Mouse (Mus musculus) forebrain, postnatal 0 days (tissue): ENCODE data around the gene H2-T23. TPM values are rescaled to one million over a fixed set of nuclear protein-coding genes. Genes with fewer than 3 reads are reported as not detected.
A peak's percentile ranks its signal among the peaks of the same experiment; 100 is the strongest.
"Not testable (repeated sequence)": the region's sequence is repeated elsewhere in the genome, so short reads cannot be mapped to it uniquely, and the experiment has no call there.

Experiments used
- ATAC-seq: fragments of 200-750 bp; cut with Nextera tagmentation; 2 replicates; pipeline ENCODE4 v1.8.0; 2017; ENCODE audit warnings: mild to moderate bottlenecking, moderate library complexity
- DNase-seq: peaks from one replicate; pipeline ENCODE4 v3.0.0-alpha.2; 2015
- H3K27ac ChIP-seq: fragments of 300-500 bp; sonication (generic); 2 replicates; pipeline ENCODE4 v1.5.1; 2014; ENCODE audit warnings: low read depth, mild to moderate bottlenecking, antibody characterized with exemption, low read length, moderate library complexity, mixed read lengths
- H3K27me3 ChIP-seq: fragments of 300-500 bp; sonication (generic); 2 replicates; pipeline ENCODE4 v1.6.1; 2014; ENCODE audit warnings: mild to moderate bottlenecking, low read length, mixed read lengths; ENCODE audit not compliant: insufficient read depth
- H3K36me3 ChIP-seq: fragments of 300-500 bp; sonication (generic); 2 replicates; pipeline ENCODE4 v1.6.1; 2014; ENCODE audit warnings: mild to moderate bottlenecking, moderate library complexity; ENCODE audit not compliant: insufficient read depth
- H3K4me1 ChIP-seq: fragments of 300-500 bp; sonication (generic); 2 replicates; pipeline ENCODE4 v1.6.1; 2014; ENCODE audit warnings: antibody characterized with exemption; ENCODE audit not compliant: insufficient read depth
- H3K4me2 ChIP-seq: fragments of 300-500 bp; sonication (generic); 2 replicates; pipeline ENCODE4 v1.6.1; 2014; ENCODE audit warnings: low read depth, mild to moderate bottlenecking, moderate library complexity
- H3K4me3 ChIP-seq: fragments of 300-500 bp; sonication (generic); 2 replicates; pipeline ENCODE4 v1.5.1; 2014; ENCODE audit warnings: low read depth, low read length, mixed read lengths
- H3K9ac ChIP-seq: fragments of 300-500 bp; sonication (generic); 2 replicates; pipeline ENCODE4 v1.6.1; 2014; ENCODE audit warnings: mild to moderate bottlenecking
- H3K9me3 ChIP-seq: fragments of 300-500 bp; sonication (generic); 2 replicates; pipeline ENCODE4 v1.6.1; 2016; ENCODE audit warnings: low read length
- CTCF ChIP-seq: sonication (generic); IDR thresholded peaks from 2 replicates; pipeline ENCODE4 v1.5.1; 2016; ENCODE audit warnings: antibody characterized with exemption, control low read depth, low read depth
- WGBS: fragments of 180-500 bp; shearing (Covaris S2); extraction: QIAGEN DNeasy Blood & Tissue Kit; methylation state at CpG from one replicate; pipeline ENCODE4 v1.1.7; 2014; 5-methylcytosine and 5-hydroxymethylcytosine counted together
- polyA plus RNA-seq: library from polyadenylated mRNA; unstranded; fragments of >200 nt; fragmentation: Nextera tagmentation; extraction: Ambion mirVana; gene quantifications from 2 replicates; pipeline ENCODE4 v1.2.1, GENCODE M21; 2015
- total RNA-seq: library from RNA; depleted of rRNA; stranded (reverse); fragments of >200 nt; gene quantifications from 2 replicates; pipeline ENCODE4 v1.2.3, GENCODE M21; 2014; rRNA removed

Gene H2-T23
- total RNA-seq (9.0 and 10.2 TPM in 2 replicates), polyA plus RNA-seq (6.4 and 6.9 TPM in 2 replicates)

DNA sequence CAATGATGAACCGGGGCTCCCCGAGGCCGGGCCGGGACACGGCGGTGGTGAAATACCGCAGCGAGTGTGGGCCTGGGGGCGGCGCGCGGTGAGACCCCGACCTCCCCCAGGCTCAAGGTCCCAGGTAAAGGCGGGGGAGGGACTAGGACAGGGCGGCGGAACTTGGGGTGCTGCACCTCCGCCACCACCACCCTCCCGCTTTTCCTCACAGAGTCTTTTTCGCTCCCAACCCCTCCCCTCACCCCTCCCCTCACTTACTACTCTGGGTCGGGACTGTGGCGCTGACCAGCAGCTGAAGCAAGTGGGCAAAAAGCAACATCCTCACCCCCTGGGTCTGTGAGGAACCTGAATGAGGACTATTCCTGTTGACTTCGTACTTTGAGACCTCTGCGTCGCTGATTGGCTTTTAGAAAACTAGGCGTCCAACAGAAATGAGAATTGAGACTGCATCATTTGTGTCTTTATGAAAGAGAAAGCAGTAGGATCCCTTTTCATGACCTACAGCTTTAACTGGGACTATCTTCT is at the start of gene H2-T23:
H2-T23 (minus strand) TSS at position 505 of the 525 bp plus-strand sequence.
- Histone ChIP-seq H3K9ac (peak within 1 kb of the TSS; percentile 44), H3K4me2 (peak within 1 kb of the TSS; percentile 91), H3K4me3 (peak within 1 kb of the TSS; percentile 37)
- H3K27me3 ChIP-seq, H3K4me1 ChIP-seq, H3K9me3 ChIP-seq, H3K27ac ChIP-seq, H3K36me3 ChIP-seq: not testable (repeated sequence)
- 1% methylated on average over 23 of the region's 25 CpGs for WGBS
- DNase-seq (peak; percentile 23), ATAC-seq (peak; percentile 10; the same call in 1 of the 2 replicates)

DNA sequence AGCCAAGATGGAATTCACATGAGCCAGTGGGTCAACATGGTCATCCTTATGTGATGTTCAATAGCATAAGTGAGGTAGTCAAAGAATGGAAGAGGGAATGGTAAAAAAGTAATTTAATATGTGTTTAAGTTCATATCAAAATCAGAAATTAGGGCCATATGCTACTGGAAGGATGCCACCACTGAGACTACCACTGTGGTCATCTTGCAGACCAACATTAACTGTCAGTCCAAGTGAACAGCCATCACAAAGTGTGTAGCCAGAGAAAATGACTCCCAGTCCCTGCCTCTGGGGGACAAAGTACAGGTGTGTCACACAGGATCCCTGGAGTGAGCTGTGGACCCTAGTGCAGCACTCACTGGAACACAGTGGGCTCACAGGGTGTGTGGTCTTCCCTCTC is 49.2 kb upstream of the H2-T23 start:
- not testable (repeated sequence) for H3K27ac ChIP-seq, H3K4me3 ChIP-seq, H3K4me2 ChIP-seq, H3K9ac ChIP-seq, H3K36me3 ChIP-seq, H3K27me3 ChIP-seq, H3K9me3 ChIP-seq, DNase-seq, H3K4me1 ChIP-seq, ATAC-seq

- TF ChIP-seq CTCF, result peak; percentile 74
- ATAC-seq (peak; percentile 69), DNase-seq (peak; percentile 78)
- no peak overlapping the region for H3K27ac ChIP-seq
- WGBS, result 28% methylated on average over 2 of the region's 2 CpGs
- no peaks in the 10 kb centered on the region for H3K4me1 ChIP-seq
- H3K27me3 ChIP-seq, result no peaks in the 10 kb centered on the region; the same call in 1 of the 2 replicates
- H3K9me3 ChIP-seq, result no peaks in the 10 kb centered on the region
- no peak overlapping the region for H3K4me2 ChIP-seq
- no peak overlapping the region for H3K4me3 ChIP-seq
- no peak overlapping the region for H3K9ac ChIP-seq
- no peaks in the 10 kb centered on the region for H3K36me3 ChIP-seq
Observed at GRCm38 (mm10) chr17:36060829-36061228, 28.2 kb upstream of the H2-T23 start.

- not testable (repeated sequence) for H3K9me3 ChIP-seq, H3K4me2 ChIP-seq, H3K4me3 ChIP-seq, ATAC-seq, H3K27ac ChIP-seq, H3K36me3 ChIP-seq, H3K27me3 ChIP-seq, H3K4me1 ChIP-seq, DNase-seq, H3K9ac ChIP-seq
- WGBS, result 73% methylated on average over 1 of the region's 1 CpGs
Observed at GRCm38 (mm10) chr17:36058362-36058761, 25.7 kb upstream of the H2-T23 start, which contains the start of gene Gm11127. Gm11127 (minus strand) TSS chr17:36058371.

DNA sequence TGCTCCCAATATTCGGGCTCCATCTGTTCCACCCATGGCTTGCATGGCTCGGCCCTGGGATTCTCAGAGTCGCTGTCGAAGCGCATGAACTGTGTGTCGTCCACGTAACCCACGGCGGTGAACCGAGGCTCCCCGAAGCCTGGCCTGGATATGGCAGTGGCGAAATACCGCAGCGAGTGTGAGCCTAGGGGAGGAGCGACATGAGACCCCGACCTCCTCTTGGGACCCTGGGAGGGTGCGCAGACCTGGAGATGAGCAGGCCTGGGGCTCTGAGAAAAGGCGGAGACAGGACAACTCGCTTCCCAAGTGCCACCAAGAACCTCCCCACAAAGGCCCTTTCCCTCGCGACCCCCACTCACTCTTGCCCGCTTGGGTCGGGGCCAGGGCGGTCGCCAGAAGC is 25.3 kb upstream of the H2-T23 start:
- not testable (repeated sequence) for H3K27me3 ChIP-seq, H3K4me1 ChIP-seq, H3K9me3 ChIP-seq, H3K36me3 ChIP-seq, H3K27ac ChIP-seq, ATAC-seq, H3K4me2 ChIP-seq, H3K4me3 ChIP-seq, DNase-seq, H3K9ac ChIP-seq
- 86% methylated on average over 23 of the region's 25 CpGs for WGBS

GRCm38 (mm10) chr17:36043286-36043685 is 10.6 kb upstream of the H2-T23 start:
- Histone ChIP-seq H3K27ac (no peak overlapping the region), H3K4me3 (no peak overlapping the region), H3K9me3 (no peaks in the 10 kb centered on the region), H3K9ac (no peak overlapping the region), H3K27me3 (no peaks in the 10 kb centered on the region), H3K36me3 (no peaks in the 10 kb centered on the region), H3K4me1 (no peaks in the 10 kb centered on the region), H3K4me2 (peak overlapping the region; percentile 65; the same call in 1 of the 2 replicates)
- no peak for TF ChIP-seq CTCF
- no peak for ATAC-seq
- 81% methylated on average over 3 of the region's 3 CpGs for WGBS
- no peak for DNase-seq

- peak within 1 kb of the TSS; percentile 37 for H3K9ac ChIP-seq
Observed at GRCm38 (mm10) chr17:36042610-36043169, 10.0 kb upstream of the H2-T23 start, which contains the start of the genes H2-T22 and Gm6034. H2-T22 (minus strand) TSS chr17:36042747. Gm6034 (plus strand) TSS chr17:36042961.

GRCm38 (mm10) chr17:36042055-36042454 is 9.4 kb upstream of the H2-T23 start:
- H3K9me3 ChIP-seq, H3K36me3 ChIP-seq, DNase-seq, H3K27ac ChIP-seq, H3K4me1 ChIP-seq, H3K27me3 ChIP-seq: not testable (repeated sequence)
- Histone ChIP-seq H3K9ac (peak overlapping the region; percentile 37), H3K4me2 (peak overlapping the region; percentile 65), H3K4me3 (peak overlapping the region; percentile 35)
- under 1% methylated on average over 19 of the region's 19 CpGs for WGBS
- peak; percentile 61 for ATAC-seq

More at GRCm38 (mm10) chr17:36042610-36043169, 10.0 kb upstream of the H2-T23 start, which contains the start of the genes H2-T22 and Gm6034:
- not testable (repeated sequence) for H3K9me3 ChIP-seq, H3K36me3 ChIP-seq, H3K27ac ChIP-seq, H3K4me1 ChIP-seq, H3K27me3 ChIP-seq
- DNase-seq (peak; percentile 82), ATAC-seq (peak; percentile 96)
- Histone ChIP-seq H3K4me3 (peak within 1 kb of the TSS; percentile 35), H3K4me2 (peak within 1 kb of the TSS; percentile 65)
- WGBS, result under 1% methylated on average over 12 of the region's 12 CpGs

DNA sequence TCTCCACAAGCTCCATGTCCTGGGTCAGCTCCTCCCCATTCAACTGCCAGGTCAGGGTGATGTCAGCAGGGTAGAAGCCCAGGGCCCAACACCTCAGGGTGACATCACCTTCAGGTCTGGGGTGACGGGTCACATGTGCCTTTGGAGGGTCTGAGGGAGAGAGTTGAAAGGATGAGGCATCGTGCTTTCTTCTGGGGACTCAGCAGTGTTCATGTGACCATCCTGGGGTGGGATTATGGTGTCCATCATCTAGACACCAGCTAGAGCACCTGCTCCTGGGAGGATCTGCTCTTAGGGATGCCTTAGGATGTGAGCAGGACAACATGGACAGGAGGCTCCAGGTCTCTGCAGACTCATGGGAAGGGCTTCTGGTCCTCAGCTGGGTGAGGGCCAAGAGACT is 7.9 kb upstream of the H2-T23 start:
- not testable (repeated sequence) for H3K9ac ChIP-seq, H3K4me1 ChIP-seq, H3K4me3 ChIP-seq, DNase-seq, H3K27me3 ChIP-seq, ATAC-seq, H3K27ac ChIP-seq, H3K4me2 ChIP-seq, H3K36me3 ChIP-seq, H3K9me3 ChIP-seq
- 85% methylated on average over 2 of the region's 2 CpGs for WGBS

DNA sequence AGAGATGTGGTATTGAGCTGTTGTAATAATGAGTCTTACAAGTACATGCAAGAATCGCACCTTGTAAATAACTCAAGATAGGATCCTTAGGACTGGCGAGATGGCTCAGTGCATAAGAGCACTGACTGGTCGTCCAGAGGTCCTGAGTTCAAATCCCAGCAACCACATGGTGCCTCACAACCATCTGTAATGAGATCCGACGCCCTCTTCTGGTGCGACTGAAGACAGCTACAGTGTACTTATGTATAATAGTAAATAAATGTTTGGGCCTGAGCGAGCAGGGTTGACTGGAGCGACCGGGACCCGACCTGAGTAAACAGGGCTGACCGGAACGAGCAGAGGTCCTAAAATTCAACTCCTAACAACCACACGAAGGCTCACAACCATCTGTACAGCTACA is 3.5 kb upstream of the H2-T23 start:
- not testable (repeated sequence) for ATAC-seq, H3K27me3 ChIP-seq, H3K27ac ChIP-seq, DNase-seq, H3K4me2 ChIP-seq, H3K4me3 ChIP-seq, H3K36me3 ChIP-seq, H3K9ac ChIP-seq, H3K9me3 ChIP-seq, H3K4me1 ChIP-seq
- WGBS, result 90% methylated on average over 13 of the region's 13 CpGs
